Mouse (Mus musculus) limb, embryonic 14.5 days (tissue): ENCODE measurements around the gene Col4a1. TPM values are rescaled to one million over a fixed set of nuclear protein-coding genes. Genes with fewer than 3 reads are reported as not detected.

Experiments
- ATAC-seq: fragments of 200-750 bp; cut with Nextera tagmentation; 2 replicates; pipeline ENCODE4 v1.8.0; 2017; ENCODE audit warnings: low read depth, moderate number of reproducible peaks, moderate TSS enrichment; ENCODE audit not compliant: low FRiP score
- DNase-seq: peaks from one replicate; pipeline ENCODE4 v3.0.0-alpha.2; 2015; ENCODE audit warnings: low spot score
- H3K27ac ChIP-seq: fragments of 300-500 bp; sonication (generic); replicated peaks from 2 replicates; pipeline ENCODE4 v1.5.1; 2014; ENCODE audit warnings: low read depth, mild to moderate bottlenecking, low read length, moderate library complexity, mixed read lengths
- H3K27me3 ChIP-seq: fragments of 300-500 bp; sonication (generic); 2 replicates; pipeline ENCODE4 v1.6.1; 2014; ENCODE audit warnings: low read length, mixed read lengths; ENCODE audit not compliant: control insufficient read depth, insufficient read depth
- H3K36me3 ChIP-seq: fragments of 300-500 bp; sonication (generic); 2 replicates; pipeline ENCODE4 v1.6.1; 2014; ENCODE audit warnings: mild to moderate bottlenecking, low read length, moderate library complexity, mixed read lengths; ENCODE audit not compliant: control insufficient read depth, insufficient read depth
- H3K4me1 ChIP-seq: fragments of 300-500 bp; sonication (generic); 2 replicates; pipeline ENCODE4 v1.6.1; 2014; ENCODE audit warnings: antibody characterized with exemption, low read length, mixed read lengths; ENCODE audit not compliant: control insufficient read depth, insufficient read depth
- H3K4me2 ChIP-seq: fragments of 300-500 bp; sonication (generic); replicated peaks from 2 replicates; pipeline ENCODE4 v1.6.1; 2014; ENCODE audit warnings: low read depth, mild to moderate bottlenecking, low read length, moderate library complexity; ENCODE audit not compliant: severe bottlenecking
- H3K4me3 ChIP-seq: fragments of 300-500 bp; sonication (generic); replicated peaks from 2 replicates; pipeline ENCODE4 v1.5.1; 2014; ENCODE audit warnings: low read length
- H3K9ac ChIP-seq: fragments of 300-500 bp; sonication (generic); 2 replicates; pipeline ENCODE4 v1.6.1; 2014; ENCODE audit warnings: mild to moderate bottlenecking, low read depth, low read length, moderate library complexity; ENCODE audit not compliant: severe bottlenecking
- H3K9me3 ChIP-seq: fragments of 300-500 bp; sonication (generic); 2 replicates; pipeline ENCODE4 v1.6.1; 2016; ENCODE audit warnings: low read length; ENCODE audit not compliant: control insufficient read depth
- POLR2A ChIP-seq: fragments of 200-500 bp; IDR thresholded peaks from 2 replicates; pipeline ENCODE4 v1.8.0; 2012; ENCODE audit warnings: inconsistent platforms, mild to moderate bottlenecking, moderate library complexity, borderline replicate concordance; ENCODE audit not compliant: insufficient read depth, insufficient read length; ENCODE audit errors: extremely low read depth
- WGBS: fragments of 180-500 bp; shearing (Covaris S2); extraction: QIAGEN DNeasy Blood & Tissue Kit; methylation state at CpG from one replicate; pipeline ENCODE4 v1.1.7; 2014; 5-methylcytosine and 5-hydroxymethylcytosine counted together
- polyA plus RNA-seq, 2 experiments: library from polyadenylated mRNA; depleted of rRNA in 1 of 2; stranded (reverse) in 1 of 2; unstranded in 1 of 2; fragments of >200 nt; fragmentation: Nextera tagmentation in 1 of 2; extraction: Ambion mirVana in 1 of 2; gene quantifications; 2 replicates each; pipeline versions ENCODE4 v1.2.1 to v1.2.3; 2012 to 2014

Col4a1 gene
- polyA plus RNA-seq, 2 experiments: 215 to 225 TPM

DNA sequence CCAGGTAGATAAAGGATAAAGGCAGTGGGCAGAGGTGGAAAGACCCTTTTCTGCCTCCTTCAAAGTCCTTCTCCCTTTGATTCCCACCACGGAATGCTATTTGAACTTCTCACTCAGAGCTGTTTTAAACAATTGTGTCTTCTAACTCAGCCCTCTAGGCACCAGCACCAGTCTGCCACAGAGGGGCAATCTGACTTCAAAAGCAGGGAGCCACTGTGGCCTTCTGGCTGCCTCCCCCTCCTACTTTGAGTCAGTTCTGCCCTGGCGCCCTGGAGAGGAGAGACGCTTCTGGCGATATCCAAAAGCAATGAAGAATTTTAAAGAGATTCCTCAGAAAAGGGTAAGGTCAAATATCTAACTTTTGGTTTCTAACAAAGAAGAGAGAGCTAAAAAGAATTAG is 82.3 kb downstream of the Col4a1 start:
- no peak overlapping the region for H3K9ac ChIP-seq
- no peak for DNase-seq
- H3K9me3 ChIP-seq: no peaks in the 10 kb centered on the region
- H3K4me2 ChIP-seq: no peak overlapping the region
- no peaks in the 10 kb centered on the region for H3K4me1 ChIP-seq
- ATAC-seq: no peak
- 57% methylated on average over 4 of the region's 4 CpGs for WGBS
- H3K27me3 ChIP-seq: no peaks in the 10 kb centered on the region
- TF ChIP-seq POLR2A: no peak
- H3K27ac ChIP-seq: no peak overlapping the region
- H3K4me3 ChIP-seq: no peak overlapping the region
- H3K36me3 ChIP-seq: peaks cover 42% of the 10 kb centered on the region

DNA sequence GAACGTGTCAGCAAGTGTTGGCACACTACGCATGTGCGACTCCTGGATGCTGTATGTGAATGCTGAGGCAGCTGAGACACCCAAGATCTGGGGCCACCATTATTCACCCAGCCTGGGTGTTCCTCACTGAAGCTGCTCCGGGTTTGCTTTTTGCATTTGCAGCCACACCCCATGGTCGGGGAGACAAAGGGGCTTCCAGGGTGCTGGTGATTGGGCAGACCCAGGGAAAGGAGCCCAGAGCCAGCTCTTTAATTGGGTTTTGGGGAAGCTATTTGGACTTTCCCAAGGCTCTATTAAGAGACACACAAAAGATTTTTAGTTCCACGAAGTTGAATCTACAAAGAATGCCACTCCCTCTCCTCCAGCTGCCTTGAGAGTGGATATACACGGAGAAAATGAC is 85.2 kb downstream of the Col4a1 start:
- Histone ChIP-seq H3K27me3 (no peaks in the 10 kb centered on the region), H3K9me3 (no peaks in the 10 kb centered on the region), H3K4me3 (no peak overlapping the region), H3K36me3 (peaks cover 45% of the 10 kb centered on the region), H3K9ac (no peak overlapping the region), H3K4me1 (no peaks in the 10 kb centered on the region), H3K27ac (no peak overlapping the region), H3K4me2 (no peak overlapping the region)
- DNase-seq: no peak
- WGBS: 74% methylated on average over 7 of the region's 7 CpGs
- no peak for ATAC-seq
- TF ChIP-seq POLR2A: no peak

DNA sequence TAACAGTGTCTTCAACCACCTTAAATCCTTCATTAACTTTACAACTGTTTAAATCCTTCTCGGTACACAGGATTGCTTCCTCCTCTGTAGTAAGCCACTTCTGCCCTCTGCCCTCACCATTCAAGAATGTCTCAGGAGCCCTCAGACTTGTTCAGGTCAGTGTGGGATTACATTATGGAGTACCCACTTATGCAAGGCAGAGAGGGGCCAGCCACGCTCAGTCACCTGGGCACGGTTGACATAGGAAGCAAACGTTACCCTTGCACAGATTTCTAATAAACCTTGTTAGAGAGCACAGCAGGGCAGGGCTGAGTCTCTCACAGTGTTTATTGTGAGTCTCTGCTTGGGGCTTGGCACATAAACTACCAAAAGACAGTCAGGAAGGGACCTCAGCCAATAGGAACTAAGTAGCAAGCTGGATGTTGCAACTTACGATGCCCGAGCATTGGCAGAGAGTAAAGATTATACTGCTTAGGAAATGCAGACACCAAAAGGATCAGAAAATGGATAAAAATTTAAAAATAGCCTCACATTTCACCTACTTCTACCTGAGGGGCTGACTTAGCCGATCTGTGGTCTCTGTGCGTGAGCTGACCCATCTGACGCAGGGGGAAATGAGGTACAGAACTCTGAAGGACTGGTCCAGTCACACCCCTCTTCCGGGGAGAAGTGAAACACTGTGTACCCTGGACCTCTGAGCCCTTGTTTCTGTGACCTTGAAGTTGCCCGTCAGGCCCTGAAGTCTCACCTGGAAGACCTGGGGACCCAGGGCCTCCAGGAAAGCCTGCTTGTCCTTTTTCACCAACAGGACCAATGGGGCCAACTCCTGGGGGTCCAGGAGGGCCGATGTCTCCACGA is 86.8 kb downstream of the Col4a1 start:
- 78% methylated on average over 13 of the region's 13 CpGs for WGBS
- no peaks in the 10 kb centered on the region for H3K27me3 ChIP-seq

DNA sequence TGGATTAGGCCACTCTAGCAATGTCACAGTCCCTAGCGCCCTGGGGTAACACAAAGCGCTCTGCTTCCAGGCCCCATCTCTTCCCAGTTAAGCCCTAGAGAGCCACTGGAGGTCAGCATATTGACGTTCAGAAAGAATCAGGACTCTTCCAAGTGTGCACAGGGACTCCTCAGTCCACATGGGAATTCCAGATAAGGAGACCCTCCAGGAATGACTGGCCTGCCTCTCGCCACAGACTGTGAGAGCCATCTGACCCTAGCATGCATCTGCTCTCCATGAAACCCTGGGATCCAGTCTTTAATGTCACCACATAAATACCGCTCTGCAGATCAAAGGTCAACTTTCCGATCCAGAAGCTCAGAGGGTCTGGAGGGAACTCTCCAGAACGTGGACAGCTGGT is 88.4 kb downstream of the Col4a1 start:
- Histone ChIP-seq H3K9ac (no peak overlapping the region), H3K36me3 (peaks cover 67% of the 10 kb centered on the region), H3K4me2 (no peak overlapping the region), H3K4me3 (no peak overlapping the region), H3K4me1 (no peaks in the 10 kb centered on the region), H3K27ac (no peak overlapping the region), H3K27me3 (no peaks in the 10 kb centered on the region), H3K9me3 (no peaks in the 10 kb centered on the region)
- WGBS: 53% methylated on average over 7 of the region's 7 CpGs
- no peak for TF ChIP-seq POLR2A
- DNase-seq (no peak), ATAC-seq (no peak)

More for the DNA sequence above, 86.8 kb downstream of the Col4a1 start:
- no peak overlapping the region for H3K4me3 ChIP-seq
- H3K27ac ChIP-seq: no peak overlapping the region
- no peaks in the 10 kb centered on the region for H3K9me3 ChIP-seq
- H3K9ac ChIP-seq: no peak overlapping the region
- H3K4me1 ChIP-seq: no peaks in the 10 kb centered on the region
- no peak for DNase-seq
- H3K4me2 ChIP-seq: no peak overlapping the region
- TF ChIP-seq POLR2A: no peak
- ATAC-seq: no peak
- peaks cover 50% of the 10 kb centered on the region for H3K36me3 ChIP-seq

DNA sequence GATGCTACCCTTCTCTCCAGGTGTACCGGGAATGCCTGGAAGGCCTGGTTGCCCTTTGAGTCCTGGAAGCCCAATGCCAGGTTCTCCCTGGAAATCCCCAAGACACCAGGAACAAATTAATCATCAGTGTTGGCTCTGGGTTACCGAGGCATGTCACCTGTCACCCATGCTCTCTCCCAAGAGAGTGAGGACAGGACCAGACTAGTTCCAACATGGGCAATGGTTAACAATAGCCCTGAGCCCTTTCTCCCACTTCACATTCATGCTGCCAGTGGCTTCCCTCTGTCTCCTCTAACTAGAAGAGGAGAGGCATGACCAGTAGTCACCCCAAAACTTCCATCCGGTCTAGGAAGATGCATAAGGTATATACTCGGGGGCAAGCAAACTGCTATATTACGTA is 91.3 kb downstream of the Col4a1 start:
- WGBS: 86% methylated on average over 5 of the region's 5 CpGs

More for the DNA sequence above, 91.3 kb downstream of the Col4a1 start:
- no peak overlapping the region for H3K9ac ChIP-seq
- H3K27ac ChIP-seq: no peak overlapping the region
- no peaks in the 10 kb centered on the region for H3K4me1 ChIP-seq
- ATAC-seq (no peak), DNase-seq (no peak)
- no peak for TF ChIP-seq POLR2A
- H3K4me3 ChIP-seq: no peak overlapping the region
- H3K9me3 ChIP-seq: no peaks in the 10 kb centered on the region
- H3K4me2 ChIP-seq: no peak overlapping the region
- peaks cover 88% of the 10 kb centered on the region for H3K36me3 ChIP-seq
- H3K27me3 ChIP-seq: no peaks in the 10 kb centered on the region
